Mouse (Mus musculus) myocyte (in vitro differentiated cells): ENCODE results near the gene Mast4. TPM values are rescaled to one million over a fixed set of nuclear protein-coding genes. Genes with fewer than 3 reads are reported as not detected.
"Not testable (repeated sequence)": the region's sequence is repeated elsewhere in the genome, so short reads cannot be mapped to it uniquely, and the experiment has no call there.

Experiments
- H3K27me3 ChIP-seq: one replicate; pipeline ENCODE4 v1.6.1; 2011; ENCODE audit not compliant: control insufficient read depth, insufficient read depth, insufficient read length
- H3K36me3 ChIP-seq: one replicate; pipeline ENCODE4 v1.6.1; 2011; ENCODE audit not compliant: control insufficient read depth, insufficient read depth
- H3K4me2 ChIP-seq: one replicate; pipeline ENCODE4 v1.6.1; 2011; ENCODE audit warnings: low read depth, control low read depth
- H3K4me3 ChIP-seq: one replicate; pipeline ENCODE4 v1.5.1; 2011; ENCODE audit warnings: mild to moderate bottlenecking, control low read depth, moderate library complexity
- H3K79me2 ChIP-seq: one replicate; pipeline ENCODE4 v1.6.1; 2011; ENCODE audit not compliant: control insufficient read depth, insufficient read depth
- H3ac ChIP-seq: one replicate; pipeline ENCODE4 v1.6.1; 2011; ENCODE audit not compliant: control insufficient read depth, insufficient read length
- CEBPB ChIP-seq: IDR thresholded peaks from 2 replicates; pipeline ENCODE4 v1.6.1; 2011; ENCODE audit warnings: mild to moderate bottlenecking, moderate library complexity; ENCODE audit not compliant: poor library complexity, insufficient read depth, severe bottlenecking
- E2F4 ChIP-seq: IDR thresholded peaks from one replicate; pipeline ENCODE4 v1.6.1; 2011; ENCODE audit warnings: mild to moderate bottlenecking, control low read depth, moderate library complexity; ENCODE audit not compliant: insufficient read depth
- MAX ChIP-seq: IDR thresholded peaks from one replicate; pipeline ENCODE4 v1.6.1; 2011; ENCODE audit warnings: low read depth, mild to moderate bottlenecking, control low read depth
- MYOD1 ChIP-seq, 3 experiments: IDR thresholded peaks; one replicate each; pipeline ENCODE4 v1.6.1; 2011; ENCODE audit warnings: control low read depth in 2 of 3, low read depth in 2 of 3, mild to moderate bottlenecking in 2 of 3, moderate library complexity in 1 of 3; ENCODE audit not compliant: insufficient read length in 2 of 3, control insufficient read depth in 1 of 3
- MYOG ChIP-seq, 3 experiments: IDR thresholded peaks; one replicate each; pipeline ENCODE4 v1.6.1; 2011; ENCODE audit warnings: control low read depth in 2 of 3, low read depth in 2 of 3, mild to moderate bottlenecking in 2 of 3; ENCODE audit not compliant: insufficient read length in 2 of 3, control insufficient read depth in 1 of 3, insufficient read depth in 1 of 3
- POLR2A ChIP-seq: IDR thresholded peaks from one replicate; pipeline ENCODE4 v1.6.1; 2011; ENCODE audit warnings: low read depth, mild to moderate bottlenecking, control low read depth, moderate library complexity; ENCODE audit not compliant: insufficient read length
- POLR2AphosphoS2 ChIP-seq: IDR thresholded peaks from one replicate; pipeline ENCODE4 v1.6.1; 2011; ENCODE audit warnings: low read depth, control low read depth; ENCODE audit not compliant: insufficient read length
- REST ChIP-seq: IDR thresholded peaks from one replicate; pipeline ENCODE4 v1.6.1; 2011; ENCODE audit warnings: mild to moderate bottlenecking, control low read depth, moderate library complexity; ENCODE audit not compliant: insufficient read depth, insufficient read length
- SRF ChIP-seq: IDR thresholded peaks from one replicate; pipeline ENCODE4 v1.6.1; 2011; ENCODE audit warnings: low read depth; ENCODE audit not compliant: control insufficient read depth, insufficient read length
- TCF12 ChIP-seq: IDR thresholded peaks from one replicate; pipeline ENCODE4 v1.6.1; 2011; ENCODE audit warnings: mild to moderate bottlenecking, control low read depth; ENCODE audit not compliant: poor library complexity, insufficient read depth, severe bottlenecking
- TCF3 ChIP-seq: IDR thresholded peaks from one replicate; pipeline ENCODE4 v1.6.1; 2011; ENCODE audit warnings: low read depth, control low read depth; ENCODE audit not compliant: insufficient read length
- USF1 ChIP-seq: IDR thresholded peaks from one replicate; pipeline ENCODE4 v1.6.1; 2011; ENCODE audit warnings: low read depth, mild to moderate bottlenecking, control low read depth, moderate library complexity
- polyA plus RNA-seq: library from polyadenylated mRNA; unstranded; fragments of >200 nt; fragmentation: generic; extraction: Trizol; gene quantifications from one replicate; pipeline ENCODE4 v1.2.1, GENCODE M21; 2012; ENCODE audit warnings: missing spikeins

Mast4 gene
- 15.0 TPM for polyA plus RNA-seq

GRCm38 (mm10) chr13:103334392-103334686 lies at the start of gene Mast4:
TSS of gene Mast4 (minus strand) at chr13:103334497.
- Histone ChIP-seq H3K36me3 (peaks cover 4% of the 10 kb centered on the region), H3K4me2 (peak within 1 kb of the TSS; percentile 90), H3K27me3 (no peaks in the 10 kb centered on the region), H3K79me2 (peaks cover 45% of the 10 kb centered on the region), H3K4me3 (peak within 1 kb of the TSS; percentile 83), H3ac (peak within 1 kb of the TSS; percentile 63)
- TF ChIP-seq POLR2AphosphoS2 (peak; percentile 59), POLR2A (peak; percentile 84), MYOG (IDR thresholded peaks at IDR 0.05; ENCODE audit: control insufficient read depth in 1 of 3, insufficient read depth in 1 of 3, insufficient read length in 2 of 3, low read depth in 2 of 3) (peak in 1 of 3 experiments; percentile 32), CEBPB (no peak), MYOD1 (IDR thresholded peaks at IDR 0.05; ENCODE audit: control insufficient read depth in 1 of 3, insufficient read length in 2 of 3, low read depth in 2 of 3) (no peak)

DNA sequence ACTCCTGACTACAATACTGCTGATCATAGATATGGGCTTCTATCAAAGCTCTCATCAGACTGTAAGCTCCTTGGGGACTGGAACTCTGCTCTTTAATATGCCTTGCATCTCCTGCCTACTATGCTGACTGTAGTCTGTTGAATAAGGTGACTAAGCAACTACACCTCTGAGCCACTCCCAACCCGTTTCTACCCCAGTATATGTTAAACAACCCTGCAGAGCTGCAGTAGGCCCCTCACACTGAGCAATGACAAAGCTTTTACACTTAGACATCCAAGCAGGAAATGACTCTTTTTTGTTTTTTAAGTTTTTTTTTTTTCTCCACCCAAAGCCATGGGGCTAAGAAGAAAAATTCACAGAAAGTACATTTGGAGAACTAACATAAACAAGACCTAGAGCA lies 40.2 kb upstream of the Mast4 start:
- H3K36me3 ChIP-seq: no peaks in the 10 kb centered on the region
- H3K4me2 ChIP-seq: no peak overlapping the region
- TF ChIP-seq MYOG (IDR thresholded peaks at IDR 0.05; ENCODE audit: control insufficient read depth in 1 of 3, insufficient read depth in 1 of 3, insufficient read length in 2 of 3, low read depth in 2 of 3) (no peak), MYOD1 (IDR thresholded peaks at IDR 0.05; ENCODE audit: control insufficient read depth in 1 of 3, insufficient read length in 2 of 3, low read depth in 2 of 3) (no peak), E2F4 (no peak), CEBPB (no peak), TCF12 (no peak), POLR2AphosphoS2 (no peak), SRF (no peak), MAX (no peak), USF1 (no peak), REST (no peak), TCF3 (no peak)
- H3ac ChIP-seq: no peak overlapping the region
- H3K79me2 ChIP-seq: no peaks in the 10 kb centered on the region
- H3K27me3 ChIP-seq: no peaks in the 10 kb centered on the region
- no peak overlapping the region for H3K4me3 ChIP-seq

GRCm38 (mm10) chr13:103369194-103369593 lies 34.9 kb upstream of the Mast4 start:
- no peak overlapping the region for H3K4me2 ChIP-seq
- no peaks in the 10 kb centered on the region for H3K27me3 ChIP-seq
- H3K4me3 ChIP-seq: no peak overlapping the region
- TF ChIP-seq MAX: no peak
- no peak for TF ChIP-seq TCF12
- TF ChIP-seq SRF: no peak
- TF ChIP-seq REST: no peak
- no peak for TF ChIP-seq MYOD1 (IDR thresholded peaks at IDR 0.05; ENCODE audit: control insufficient read depth in 1 of 3, insufficient read length in 2 of 3, low read depth in 2 of 3)
- no peaks in the 10 kb centered on the region for H3K79me2 ChIP-seq
- H3K36me3 ChIP-seq: no peaks in the 10 kb centered on the region
- H3ac ChIP-seq: no peak overlapping the region

DNA sequence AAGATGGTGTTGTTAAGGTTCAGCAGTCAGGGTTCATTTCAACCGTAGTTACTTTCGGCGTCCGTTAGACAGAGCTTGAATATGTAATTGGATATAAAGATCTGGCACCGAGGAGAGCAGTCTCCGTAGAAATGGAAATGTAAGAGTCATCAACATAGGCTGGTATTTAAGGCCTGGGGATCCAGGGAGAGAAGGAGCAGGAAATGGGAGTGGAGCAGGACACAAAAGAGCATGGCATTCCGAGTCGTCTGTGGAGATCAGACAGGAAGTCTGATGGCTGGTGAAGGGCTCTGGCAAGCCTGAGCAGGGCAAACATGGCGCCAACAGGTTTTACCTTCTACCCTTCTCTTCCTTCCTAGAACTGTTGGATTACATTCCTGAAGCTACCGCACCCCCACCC lies 28.9 kb upstream of the Mast4 start:
- no peak overlapping the region for H3K4me3 ChIP-seq
- no peak overlapping the region for H3K4me2 ChIP-seq
- no peaks in the 10 kb centered on the region for H3K27me3 ChIP-seq
- no peaks in the 10 kb centered on the region for H3K79me2 ChIP-seq
- TF ChIP-seq TCF12 (no peak), MYOG (IDR thresholded peaks at IDR 0.05; ENCODE audit: control insufficient read depth in 1 of 3, insufficient read depth in 1 of 3, insufficient read length in 2 of 3, low read depth in 2 of 3) (no peak), USF1 (no peak), MAX (no peak), CEBPB (no peak), REST (no peak), TCF3 (no peak), E2F4 (no peak), POLR2AphosphoS2 (no peak), MYOD1 (IDR thresholded peaks at IDR 0.05; ENCODE audit: control insufficient read depth in 1 of 3, insufficient read length in 2 of 3, low read depth in 2 of 3) (no peak), POLR2A (no peak), SRF (no peak)
- H3ac ChIP-seq: no peak overlapping the region
- no peaks in the 10 kb centered on the region for H3K36me3 ChIP-seq

DNA sequence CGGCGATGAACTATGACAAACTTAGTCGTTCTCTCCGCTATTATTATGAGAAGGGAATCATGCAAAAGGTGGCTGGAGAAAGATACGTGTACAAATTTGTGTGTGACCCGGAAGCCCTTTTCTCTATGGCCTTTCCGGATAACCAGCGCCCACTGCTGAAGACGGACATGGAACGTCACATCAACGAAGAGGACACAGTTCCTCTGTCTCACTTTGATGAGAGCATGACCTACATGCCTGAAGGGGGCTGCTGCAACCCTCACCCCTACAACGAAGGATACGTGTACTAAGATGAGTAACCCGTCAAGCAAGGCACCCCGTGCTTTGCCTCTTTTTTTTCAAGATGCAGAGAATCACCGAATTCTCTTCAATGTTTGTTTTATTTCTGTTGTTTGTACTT lies 23.1 kb upstream of the Mast4 start:
- not testable (repeated sequence) for H3K4me3 ChIP-seq, H3K36me3 ChIP-seq, H3ac ChIP-seq, H3K27me3 ChIP-seq, H3K4me2 ChIP-seq, H3K79me2 ChIP-seq

- H3K36me3 ChIP-seq, H3ac ChIP-seq, H3K27me3 ChIP-seq, H3K4me3 ChIP-seq, H3K79me2 ChIP-seq, H3K4me2 ChIP-seq: not testable (repeated sequence)
Measured at GRCm38 (mm10) chr13:103356909-103357308, 22.6 kb upstream of the Mast4 start.
